Mouse (Mus musculus): ENCODE data around the gene Nav3. TPM values are rescaled to one million over a fixed set of nuclear protein-coding genes. Genes with fewer than 3 reads are reported as not detected.
A peak's percentile ranks its signal among the peaks of the same experiment; 100 is the strongest.

Nav3 gene
- total RNA-seq, 2 experiments from 2014 or later = 9.9 to 14.1 TPM

- no peak for DNase-seq (ENCODE audit: low spot score in 2 of 2)
Observed at GRCm38 (mm10) chr10:109858568-109858967, 597.4 kb downstream of the Nav3 start.

GRCm38 (mm10) chr10:109852392-109852791 lies 603.6 kb downstream of the Nav3 start:
- DNase-seq (ENCODE audit: low spot score in 2 of 2) = peak in 1 of 2 experiments; percentile 8

- no peak for DNase-seq (ENCODE audit: low spot score in 2 of 2)
Observed at GRCm38 (mm10) chr10:109847631-109848030, 608.4 kb downstream of the Nav3 start.

GRCm38 (mm10) chr10:109843661-109844060 lies 612.3 kb downstream of the Nav3 start:
- DNase-seq (ENCODE audit: low spot score in 2 of 2) = no peak

- DNase-seq (ENCODE audit: low spot score in 2 of 2) = no peak
Observed at GRCm38 (mm10) chr10:109832768-109833291, 623.2 kb downstream of the Nav3 start.

GRCm38 (mm10) chr10:109806782-109807493 lies 649.1 kb downstream of the Nav3 start:
- DNase-seq (ENCODE audit: low spot score in 2 of 2) = no peak

GRCm38 (mm10) chr10:109803441-109803840 lies 652.6 kb downstream of the Nav3 start:
- DNase-seq (ENCODE audit: low spot score in 2 of 2) = no peak

GRCm38 (mm10) chr10:109802236-109802635 lies 653.8 kb downstream of the Nav3 start:
- no peak for DNase-seq (ENCODE audit: low spot score in 2 of 2)

GRCm38 (mm10) chr10:109799246-109799645 lies 656.8 kb downstream of the Nav3 start:
- DNase-seq (ENCODE audit: low spot score in 2 of 2) = no peak

GRCm38 (mm10) chr10:109796981-109797380 lies 659.0 kb downstream of the Nav3 start:
- no peak for DNase-seq (ENCODE audit: low spot score in 2 of 2)

GRCm38 (mm10) chr10:109793491-109793890 lies 662.5 kb downstream of the Nav3 start:
- no peak for DNase-seq (ENCODE audit: low spot score in 2 of 2)

- no peak for DNase-seq (ENCODE audit: low spot score in 2 of 2)
Observed at GRCm38 (mm10) chr10:109788728-109789127, 667.3 kb downstream of the Nav3 start.

- DNase-seq (ENCODE audit: low spot score in 2 of 2) = no peak
Observed at GRCm38 (mm10) chr10:109779109-109779508, 676.9 kb downstream of the Nav3 start.

- no peak for DNase-seq (ENCODE audit: low spot score in 2 of 2)
Observed at GRCm38 (mm10) chr10:109769092-109769491, 686.9 kb downstream of the Nav3 start.

GRCm38 (mm10) chr10:109765650-109766049 lies 690.4 kb downstream of the Nav3 start:
- no peak for DNase-seq (ENCODE audit: low spot score in 2 of 2)

- no peak for DNase-seq (ENCODE audit: low spot score in 2 of 2)
Observed at GRCm38 (mm10) chr10:109764412-109765101, 691.4 kb downstream of the Nav3 start.

- DNase-seq (ENCODE audit: low spot score in 2 of 2) = no peak
Observed at GRCm38 (mm10) chr10:109758921-109759600, 696.9 kb downstream of the Nav3 start.

GRCm38 (mm10) chr10:109746901-109747300 lies 709.1 kb downstream of the Nav3 start:
- no peak for DNase-seq (ENCODE audit: low spot score in 2 of 2)

GRCm38 (mm10) chr10:109741664-109742063 lies 714.3 kb downstream of the Nav3 start:
- DNase-seq (ENCODE audit: low spot score in 2 of 2) = no peak

GRCm38 (mm10) chr10:109740326-109740725 lies 715.7 kb downstream of the Nav3 start:
- no peak for DNase-seq (ENCODE audit: low spot score in 2 of 2)

GRCm38 (mm10) chr10:109723646-109724045 lies 732.4 kb downstream of the Nav3 start:
- DNase-seq (ENCODE audit: low spot score in 2 of 2) = no peak

- no peak for DNase-seq (ENCODE audit: low spot score in 2 of 2)
Observed at GRCm38 (mm10) chr10:109718808-109719207, 737.2 kb downstream of the Nav3 start.

All from adrenal gland, postnatal 4 days (tissue).